Mouse (Mus musculus) lung, postnatal 0 days (tissue): ENCODE measurements around the gene Abcc6. TPM values are rescaled to one million over a fixed set of nuclear protein-coding genes. Genes with fewer than 3 reads are reported as not detected.
A peak's percentile ranks its signal among the peaks of the same experiment; 100 is the strongest.

Experiments used
- ATAC-seq: fragments of 200-750 bp; cut with Nextera tagmentation; 2 replicates; pipeline ENCODE4 v1.8.0; 2017; ENCODE audit warnings: moderate library complexity
- DNase-seq: peaks from one replicate; pipeline ENCODE4 v3.0.0-alpha.2; 2016; ENCODE audit warnings: low spot score
- H3K27ac ChIP-seq: fragments of 300-500 bp; sonication (generic); 2 replicates; pipeline ENCODE4 v1.5.1; 2014; ENCODE audit warnings: antibody characterized with exemption, mild to moderate bottlenecking, low read length, mixed read lengths
- H3K27me3 ChIP-seq: fragments of 300-500 bp; sonication (generic); replicated peaks from 2 replicates; pipeline ENCODE4 v1.6.1; 2014; ENCODE audit warnings: low read length, mixed read lengths; ENCODE audit not compliant: insufficient read depth
- H3K36me3 ChIP-seq: fragments of 300-500 bp; sonication (generic); 2 replicates; pipeline ENCODE4 v1.6.1; 2014; ENCODE audit warnings: low read length, mixed read lengths; ENCODE audit not compliant: insufficient read depth
- H3K4me1 ChIP-seq: fragments of 300-500 bp; sonication (generic); 2 replicates; pipeline ENCODE4 v1.6.1; 2014; ENCODE audit warnings: antibody characterized with exemption, low read depth, low read length, mixed read lengths; ENCODE audit not compliant: insufficient read depth
- H3K4me2 ChIP-seq: fragments of 300-500 bp; sonication (generic); replicated peaks from 2 replicates; pipeline ENCODE4 v1.6.1; 2014; ENCODE audit warnings: low read depth, mild to moderate bottlenecking, low read length, moderate library complexity, mixed read lengths
- H3K4me3 ChIP-seq: fragments of 300-500 bp; sonication (generic); 2 replicates; pipeline ENCODE4 v1.5.1; 2014; ENCODE audit warnings: low read depth, low read length
- H3K9ac ChIP-seq: fragments of 300-500 bp; sonication (generic); replicated peaks from 2 replicates; pipeline ENCODE4 v1.6.1; 2014; ENCODE audit warnings: low read depth, mild to moderate bottlenecking
- H3K9me3 ChIP-seq: fragments of 300-500 bp; sonication (generic); 2 replicates; pipeline ENCODE4 v1.6.1; 2016; ENCODE audit warnings: low read length, mixed read lengths
- CTCF ChIP-seq: IDR thresholded peaks from 2 replicates; pipeline ENCODE4 v1.5.1; 2016; ENCODE audit warnings: antibody characterized with exemption, mild to moderate bottlenecking
- EP300 ChIP-seq: IDR thresholded peaks from 2 replicates; pipeline ENCODE4 v1.6.1; 2016; ENCODE audit warnings: antibody characterized with exemption, mild to moderate bottlenecking, control low read depth
- WGBS: fragments of 180-500 bp; shearing (Covaris S2); extraction: QIAGEN DNeasy Blood & Tissue Kit; methylation state at CpG from one replicate; pipeline ENCODE4 v1.1.7; 2014; 5-methylcytosine and 5-hydroxymethylcytosine counted together
- polyA plus RNA-seq: library from polyadenylated mRNA; unstranded; fragments of >200 nt; fragmentation: Nextera tagmentation; extraction: Ambion mirVana; gene quantifications from 2 replicates; pipeline ENCODE4 v1.2.1, GENCODE M21; 2015

Abcc6 gene
- polyA plus RNA-seq, 1 experiment from 2014 or later = 0.26 TPM

DNA sequence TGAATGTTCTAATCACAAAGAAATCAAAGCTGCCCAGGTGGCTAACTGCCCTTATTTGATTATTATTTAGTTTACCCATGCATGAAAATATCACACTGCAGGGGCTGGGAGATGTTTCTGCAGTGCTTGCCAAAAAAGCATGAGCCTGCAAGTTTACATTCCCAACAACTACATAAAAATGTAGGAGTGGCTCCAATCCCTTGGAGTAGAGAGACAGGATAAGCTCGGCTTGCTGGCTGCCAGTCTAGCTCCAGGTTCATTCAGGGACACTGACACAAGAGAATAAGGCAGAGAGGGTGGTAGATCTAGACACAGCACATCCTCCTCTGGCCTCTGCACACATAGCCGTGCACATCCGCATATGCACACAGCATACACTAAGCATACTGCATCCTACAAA lies 10.5 kb downstream of the Abcc6 start:
- ATAC-seq = no peak
- Histone ChIP-seq H3K9me3 (no peaks in the 10 kb centered on the region), H3K4me2 (no peak overlapping the region), H3K36me3 (no peaks in the 10 kb centered on the region), H3K27ac (no peak overlapping the region), H3K4me1 (no peaks in the 10 kb centered on the region), H3K4me3 (no peak overlapping the region), H3K27me3 (no peaks in the 10 kb centered on the region), H3K9ac (no peak overlapping the region)
- 60% methylated on average over 3 of the region's 3 CpGs for WGBS
- TF ChIP-seq CTCF (no peak), EP300 (no peak)
- DNase-seq = peak; percentile 33

DNA sequence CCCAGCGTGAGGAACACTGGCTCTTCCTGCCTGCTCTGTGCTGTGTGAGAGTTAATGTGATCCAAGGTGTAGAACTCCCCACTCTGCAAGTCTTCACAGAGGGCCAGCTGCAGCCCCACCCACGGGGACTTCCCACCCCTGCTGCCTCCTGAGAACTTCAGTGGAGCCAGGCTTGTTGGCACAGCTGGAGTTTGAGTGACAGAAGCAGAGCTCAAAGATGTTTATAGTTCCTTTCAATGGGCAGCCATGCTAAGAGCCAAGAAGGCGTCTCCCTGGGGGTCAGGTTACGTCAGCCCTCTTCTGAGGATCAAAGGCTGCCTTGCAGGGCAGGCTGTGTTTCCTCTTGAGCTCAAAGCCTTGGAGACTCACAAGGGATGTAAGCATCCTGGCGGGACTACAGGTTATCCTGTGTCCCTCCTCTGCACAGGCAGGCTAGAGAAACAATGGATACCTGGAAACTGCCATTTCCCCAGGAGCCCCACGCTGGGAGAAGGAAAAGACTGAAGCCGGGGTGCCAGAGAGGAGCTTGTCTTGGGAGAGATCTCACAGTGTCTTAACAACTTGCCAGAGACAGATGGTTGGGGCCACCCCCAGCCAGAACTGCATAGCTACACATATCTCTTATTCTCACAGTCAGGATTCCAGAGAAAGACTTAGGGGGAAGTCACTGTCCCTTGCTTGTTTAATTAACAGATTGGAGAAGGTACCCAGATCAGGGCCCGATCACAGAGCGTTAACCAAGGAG lies 16.7 kb downstream of the Abcc6 start:
- Histone ChIP-seq H3K36me3 (no peaks in the 10 kb centered on the region), H3K4me3 (no peak overlapping the region), H3K27me3 (no peaks in the 10 kb centered on the region), H3K9me3 (no peaks in the 10 kb centered on the region), H3K9ac (no peak overlapping the region), H3K27ac (no peak overlapping the region), H3K4me1 (no peaks in the 10 kb centered on the region), H3K4me2 (no peak overlapping the region)
- 17% methylated on average over 9 of the region's 9 CpGs for WGBS
- TF ChIP-seq CTCF = no peak
- no peak for TF ChIP-seq EP300
- DNase-seq = peak; percentile 92
- peak; percentile 92 for ATAC-seq

DNA sequence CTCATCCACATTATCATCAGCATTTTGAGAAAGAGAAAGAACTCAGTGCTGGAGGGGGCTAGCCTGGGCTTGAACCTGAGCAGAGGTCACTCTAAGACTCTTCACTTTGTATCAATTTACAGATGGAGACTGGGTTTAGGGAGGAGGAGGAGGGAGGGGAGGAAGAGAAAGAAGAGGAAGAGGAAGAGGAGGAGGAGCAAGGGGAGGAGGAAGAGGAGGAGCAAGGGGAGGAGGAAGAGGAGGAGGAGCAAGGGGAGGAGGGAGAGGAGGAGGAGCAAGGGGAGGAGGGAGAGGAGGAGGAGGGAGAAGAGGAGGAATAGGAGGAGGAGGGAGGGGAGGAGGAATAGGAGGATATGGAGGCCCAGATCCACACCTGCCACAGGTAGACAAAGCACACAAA lies 18.0 kb downstream of the Abcc6 start:
- Histone ChIP-seq H3K9ac (no peak overlapping the region), H3K4me1 (no peaks in the 10 kb centered on the region), H3K4me2 (no peak overlapping the region), H3K9me3 (no peaks in the 10 kb centered on the region), H3K27me3 (no peaks in the 10 kb centered on the region), H3K4me3 (no peak overlapping the region), H3K27ac (no peak overlapping the region), H3K36me3 (no peaks in the 10 kb centered on the region)
- DNase-seq (no peak), ATAC-seq (no peak)
- TF ChIP-seq EP300 = no peak
- no peak for TF ChIP-seq CTCF

- Histone ChIP-seq H3K9ac (no peak overlapping the region), H3K36me3 (no peaks in the 10 kb centered on the region), H3K4me2 (no peak overlapping the region), H3K9me3 (no peaks in the 10 kb centered on the region), H3K4me3 (no peak overlapping the region), H3K27me3 (no peaks in the 10 kb centered on the region), H3K27ac (no peak overlapping the region), H3K4me1 (no peaks in the 10 kb centered on the region)
- no peak for ATAC-seq
- DNase-seq = peak; percentile 81
- no peak for TF ChIP-seq EP300
- TF ChIP-seq CTCF = peak; percentile 84
- 2% methylated on average over 5 of the region's 5 CpGs for WGBS
Observed at GRCm38 (mm10) chr7:46009578-46009977, 20.5 kb downstream of the Abcc6 start.

DNA sequence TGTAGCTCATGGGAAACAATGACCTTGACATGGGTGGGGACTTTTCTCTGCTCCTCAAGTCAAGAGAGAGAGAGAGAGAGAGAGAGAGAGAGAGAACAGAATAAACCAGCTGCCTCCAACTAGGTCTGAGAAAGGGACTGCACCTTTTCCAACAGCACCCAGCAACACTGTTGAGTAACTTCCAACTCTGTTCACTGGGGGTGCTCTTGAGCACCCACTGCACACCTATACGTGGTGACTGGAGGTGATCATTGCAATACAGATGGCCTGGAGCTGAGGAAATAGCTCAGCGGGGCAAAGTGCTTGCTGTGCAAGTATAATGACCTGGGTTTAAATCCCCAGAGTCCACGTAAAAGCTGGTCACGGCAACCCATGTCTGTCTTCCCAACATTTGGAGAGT lies 27.4 kb downstream of the Abcc6 start:
- TF ChIP-seq CTCF = peak; percentile 33; the same call in 1 of the 2 replicates
- TF ChIP-seq EP300 = no peak
- Histone ChIP-seq H3K9me3 (no peaks in the 10 kb centered on the region), H3K4me1 (no peaks in the 10 kb centered on the region), H3K27ac (no peak overlapping the region), H3K36me3 (no peaks in the 10 kb centered on the region), H3K27me3 (no peaks in the 10 kb centered on the region), H3K4me2 (no peak overlapping the region), H3K9ac (no peak overlapping the region), H3K4me3 (no peak overlapping the region)
- ATAC-seq (no peak), DNase-seq (no peak)
- WGBS = 58% methylated on average over 4 of the region's 4 CpGs

DNA sequence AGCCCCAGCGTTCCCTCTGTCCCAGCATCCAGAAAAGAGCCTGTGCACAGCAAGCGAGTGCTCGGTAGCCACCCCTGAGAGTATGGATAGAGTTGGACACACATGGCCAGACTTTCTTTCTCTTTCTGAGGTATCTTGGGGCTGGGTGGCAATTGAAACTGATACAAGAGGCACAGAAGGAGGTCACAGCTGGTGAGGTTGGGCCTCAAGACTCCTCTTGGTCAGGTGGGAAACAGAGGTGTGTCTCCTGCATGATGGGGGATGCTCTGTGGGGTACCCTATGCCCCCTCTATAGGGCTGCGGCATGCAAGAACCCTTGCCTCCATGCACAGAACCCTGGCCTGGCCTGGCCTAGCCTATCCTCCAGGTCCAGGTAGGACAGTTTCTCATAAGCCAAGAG lies 29.5 kb downstream of the Abcc6 start:
- H3K4me1 ChIP-seq = no peaks in the 10 kb centered on the region
- no peaks in the 10 kb centered on the region for H3K27me3 ChIP-seq
- no peak for ATAC-seq
- H3K4me3 ChIP-seq = no peak overlapping the region
- H3K9ac ChIP-seq = no peak overlapping the region
- no peaks in the 10 kb centered on the region for H3K9me3 ChIP-seq
- no peak overlapping the region for H3K27ac ChIP-seq
- H3K36me3 ChIP-seq = no peaks in the 10 kb centered on the region
- H3K4me2 ChIP-seq = no peak overlapping the region
- DNase-seq = no peak
- TF ChIP-seq CTCF (no peak), EP300 (no peak)
- WGBS = 82% methylated on average over 4 of the region's 4 CpGs
